Mouse (Mus musculus) megakaryocyte, embryonic 14.5 days (primary cell): ENCODE data around the gene Sult6b1.

Source experiments
- FLI1 ChIP-seq: IDR thresholded peaks from 2 replicates; pipeline ENCODE4 v1.6.1; 2012; ENCODE audit warnings: low read length, inconsistent platforms, mixed read lengths
- GATA1 ChIP-seq: IDR thresholded peaks from 3 replicates; pipeline ENCODE4 v1.6.1; 2012; ENCODE audit warnings: mixed read lengths, low read length, inconsistent platforms, borderline replicate concordance

DNA sequence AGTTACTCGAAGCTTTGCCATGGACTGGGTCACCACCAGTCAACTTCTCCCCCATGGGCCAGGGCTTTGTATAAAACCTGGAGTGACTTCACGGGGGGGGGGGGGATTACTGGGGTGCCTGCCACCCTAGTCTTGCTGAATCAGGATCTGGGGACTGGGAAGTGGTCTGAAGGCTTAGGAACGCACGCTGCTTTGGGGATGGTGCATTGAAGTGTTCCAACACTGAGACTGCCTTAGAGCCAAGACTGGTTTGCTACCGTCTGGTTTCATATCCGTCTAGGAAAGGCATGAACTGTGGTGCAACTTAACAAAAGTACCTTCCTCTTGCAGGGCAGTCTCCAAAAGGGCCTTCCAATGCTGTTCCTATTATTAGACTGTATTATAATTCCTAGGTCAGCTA is 10.9 kb upstream of the Sult6b1 start:
- no peak for TF ChIP-seq FLI1
- no peak for TF ChIP-seq GATA1
